Mouse (Mus musculus): ENCODE data around the gene Rtn4rl1. TPM values are rescaled to one million over a fixed set of nuclear protein-coding genes. Genes with fewer than 3 reads are reported as not detected.

Rtn4rl1 gene
- polyA plus RNA-seq, 1 experiment from 2014 or later: 2.9 TPM

GRCm38 (mm10) chr11:75203926-75204325 is 10.3 kb downstream of the Rtn4rl1 start:
- no peak overlapping the region for H3K4me3 ChIP-seq (ENCODE audit: low read length)
- 74% methylated on average over 4 of the region's 4 CpGs for WGBS
- H3K27me3 ChIP-seq (ENCODE audit: control insufficient read depth, insufficient read depth, low read depth, low read length): no peaks in the 10 kb centered on the region; the same call in 1 of the 2 replicates
- H3K4me1 ChIP-seq (replicated peaks; ENCODE audit: control insufficient read depth, insufficient read depth, low read length): peaks cover 11% of the 10 kb centered on the region
- no peak for ATAC-seq (ENCODE audit: low read depth)
- H3K9ac ChIP-seq (ENCODE audit: low read length): no peak overlapping the region
- H3K9me3 ChIP-seq (ENCODE audit: control insufficient read depth, low read length): no peaks in the 10 kb centered on the region
- no peaks in the 10 kb centered on the region for H3K36me3 ChIP-seq (ENCODE audit: control insufficient read depth, insufficient read depth, low read length)
- H3K27ac ChIP-seq (ENCODE audit: low read length): no peak overlapping the region
- no peak overlapping the region for H3K4me2 ChIP-seq (ENCODE audit: low read depth, low read length)

DNA sequence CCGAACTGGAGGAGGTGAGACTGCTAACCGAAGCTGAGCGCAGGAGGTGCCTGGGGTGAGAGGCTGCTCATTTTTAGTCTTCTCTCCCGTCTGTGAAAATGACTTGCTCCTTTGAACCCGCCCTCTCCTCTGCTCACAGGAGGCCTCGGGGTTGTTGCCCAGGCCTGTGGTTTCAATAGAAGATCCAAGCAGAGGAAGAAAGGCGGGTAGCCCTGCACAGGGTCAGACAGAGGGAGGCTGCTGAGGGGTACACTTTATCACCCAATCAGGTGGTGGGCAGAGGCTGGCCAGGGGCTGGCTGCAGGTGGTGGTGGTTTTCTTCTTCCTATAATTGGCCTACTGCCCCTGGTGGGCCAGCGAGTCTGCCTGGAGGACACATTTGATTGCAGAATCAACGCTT is 10.9 kb downstream of the Rtn4rl1 start:
- no peak overlapping the region for H3K9ac ChIP-seq (ENCODE audit: low read length)
- WGBS: 55% methylated on average over 9 of the region's 9 CpGs

GRCm38 (mm10) chr11:75206347-75206746 is 12.8 kb downstream of the Rtn4rl1 start:
- no peak overlapping the region for H3K9ac ChIP-seq (ENCODE audit: low read length)
- 62% methylated on average over 4 of the region's 4 CpGs for WGBS

More for the DNA sequence above, 10.9 kb downstream of the Rtn4rl1 start:
- no peaks in the 10 kb centered on the region for H3K9me3 ChIP-seq (ENCODE audit: control insufficient read depth, low read length)
- H3K4me1 ChIP-seq (replicated peaks; ENCODE audit: control insufficient read depth, insufficient read depth, low read length): peaks cover 11% of the 10 kb centered on the region
- no peaks in the 10 kb centered on the region for H3K36me3 ChIP-seq (ENCODE audit: control insufficient read depth, insufficient read depth, low read length)
- H3K27me3 ChIP-seq (ENCODE audit: control insufficient read depth, insufficient read depth, low read depth, low read length): no peaks in the 10 kb centered on the region; the same call in 1 of the 2 replicates
- no peak overlapping the region for H3K4me3 ChIP-seq (ENCODE audit: low read length)
- H3K4me2 ChIP-seq (ENCODE audit: low read depth, low read length): no peak overlapping the region
- no peak for ATAC-seq (ENCODE audit: low read depth)
- no peak overlapping the region for H3K27ac ChIP-seq (ENCODE audit: low read length)

GRCm38 (mm10) chr11:75209363-75209762 is 15.8 kb downstream of the Rtn4rl1 start:
- no peak for ATAC-seq (ENCODE audit: low read depth)
- WGBS: 70% methylated on average over 4 of the region's 4 CpGs

More at GRCm38 (mm10) chr11:75206347-75206746, 12.8 kb downstream of the Rtn4rl1 start:
- H3K4me3 ChIP-seq (ENCODE audit: low read length): no peak overlapping the region
- no peak for ATAC-seq (ENCODE audit: low read depth)
- no peaks in the 10 kb centered on the region for H3K27me3 ChIP-seq (ENCODE audit: control insufficient read depth, insufficient read depth, low read depth, low read length)
- peaks cover 9% of the 10 kb centered on the region for H3K4me1 ChIP-seq (replicated peaks; ENCODE audit: control insufficient read depth, insufficient read depth, low read length)
- no peaks in the 10 kb centered on the region for H3K9me3 ChIP-seq (ENCODE audit: control insufficient read depth, low read length)
- H3K27ac ChIP-seq (ENCODE audit: low read length): no peak overlapping the region
- H3K4me2 ChIP-seq (ENCODE audit: low read depth, low read length): no peak overlapping the region
- no peaks in the 10 kb centered on the region for H3K36me3 ChIP-seq (ENCODE audit: control insufficient read depth, insufficient read depth, low read length)

GRCm38 (mm10) chr11:75210093-75210492 is 16.5 kb downstream of the Rtn4rl1 start:
- Histone ChIP-seq H3K4me2 (ENCODE audit: low read depth, low read length) (no peak overlapping the region), H3K9me3 (ENCODE audit: control insufficient read depth, low read length) (no peaks in the 10 kb centered on the region), H3K9ac (ENCODE audit: low read length) (no peak overlapping the region), H3K27me3 (ENCODE audit: control insufficient read depth, insufficient read depth, low read depth, low read length) (no peaks in the 10 kb centered on the region; the same call in 1 of the 2 replicates), H3K4me1 (replicated peaks; ENCODE audit: control insufficient read depth, insufficient read depth, low read length) (peaks cover 18% of the 10 kb centered on the region), H3K27ac (ENCODE audit: low read length) (no peak overlapping the region), H3K4me3 (ENCODE audit: low read length) (no peak overlapping the region), H3K36me3 (ENCODE audit: control insufficient read depth, insufficient read depth, low read length) (no peaks in the 10 kb centered on the region)
- WGBS: 81% methylated on average over 4 of the region's 4 CpGs
- no peak for ATAC-seq (ENCODE audit: low read depth)

More at GRCm38 (mm10) chr11:75209363-75209762, 15.8 kb downstream of the Rtn4rl1 start:
- no peak overlapping the region for H3K27ac ChIP-seq (ENCODE audit: low read length)
- H3K36me3 ChIP-seq (ENCODE audit: control insufficient read depth, insufficient read depth, low read length): no peaks in the 10 kb centered on the region
- no peak overlapping the region for H3K4me3 ChIP-seq (ENCODE audit: low read length)
- H3K4me2 ChIP-seq (ENCODE audit: low read depth, low read length): no peak overlapping the region
- H3K9ac ChIP-seq (ENCODE audit: low read length): no peak overlapping the region
- no peaks in the 10 kb centered on the region for H3K27me3 ChIP-seq (ENCODE audit: control insufficient read depth, insufficient read depth, low read depth, low read length)
- peaks cover 17% of the 10 kb centered on the region for H3K4me1 ChIP-seq (replicated peaks; ENCODE audit: control insufficient read depth, insufficient read depth, low read length)
- no peaks in the 10 kb centered on the region for H3K9me3 ChIP-seq (ENCODE audit: control insufficient read depth, low read length)

GRCm38 (mm10) chr11:75210755-75211154 is 17.2 kb downstream of the Rtn4rl1 start:
- ATAC-seq (ENCODE audit: low read depth): no peak
- WGBS: 60% methylated on average over 6 of the region's 6 CpGs
- Histone ChIP-seq H3K9ac (ENCODE audit: low read length) (no peak overlapping the region), H3K4me1 (replicated peaks; ENCODE audit: control insufficient read depth, insufficient read depth, low read length) (peaks cover 18% of the 10 kb centered on the region), H3K27ac (ENCODE audit: low read length) (no peak overlapping the region), H3K36me3 (ENCODE audit: control insufficient read depth, insufficient read depth, low read length) (no peaks in the 10 kb centered on the region), H3K9me3 (ENCODE audit: control insufficient read depth, low read length) (no peaks in the 10 kb centered on the region), H3K4me3 (ENCODE audit: low read length) (no peak overlapping the region), H3K4me2 (ENCODE audit: low read depth, low read length) (no peak overlapping the region), H3K27me3 (ENCODE audit: control insufficient read depth, insufficient read depth, low read depth, low read length) (no peaks in the 10 kb centered on the region; the same call in none of the 2 replicates)

DNA sequence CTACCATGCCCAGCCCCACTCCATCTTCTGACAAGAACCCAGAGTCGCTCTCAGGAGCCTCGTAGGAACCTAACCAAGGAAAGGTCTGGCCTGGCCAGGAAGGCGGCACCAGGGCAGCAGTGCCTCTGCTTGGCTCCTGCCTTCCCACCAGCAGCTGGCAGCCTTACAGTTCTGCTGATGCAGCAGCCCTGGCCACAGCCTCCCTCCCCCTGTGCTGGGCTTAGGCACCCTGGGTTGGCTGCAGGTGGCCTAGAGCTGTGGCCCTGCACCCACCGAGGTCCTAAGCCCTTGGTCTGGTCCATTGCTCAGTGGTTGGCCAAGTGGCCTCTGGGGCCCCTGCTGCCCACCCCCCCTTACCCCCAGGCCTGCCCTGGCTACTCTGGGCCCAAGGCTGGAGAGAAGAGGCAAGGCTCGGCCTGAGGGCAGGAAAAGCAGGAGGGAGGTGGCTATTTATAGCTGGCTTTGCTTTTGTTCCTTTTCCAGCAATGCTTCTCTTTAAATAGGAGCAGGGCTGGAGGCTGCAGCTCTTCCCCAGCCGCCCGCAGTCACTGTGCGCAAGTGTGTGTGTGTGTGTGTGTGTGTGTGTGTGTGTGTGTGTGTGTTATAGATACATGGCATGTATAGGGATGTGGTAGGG is 18.6 kb downstream of the Rtn4rl1 start:
- ATAC-seq (ENCODE audit: low read depth): peak; percentile 53
- Histone ChIP-seq H3K9ac (ENCODE audit: low read length) (no peak overlapping the region), H3K4me2 (ENCODE audit: low read depth, low read length) (no peak overlapping the region)

GRCm38 (mm10) chr11:75212876-75213275 is 19.3 kb downstream of the Rtn4rl1 start:
- Histone ChIP-seq H3K36me3 (ENCODE audit: control insufficient read depth, insufficient read depth, low read length) (no peaks in the 10 kb centered on the region), H3K9me3 (ENCODE audit: control insufficient read depth, low read length) (no peaks in the 10 kb centered on the region), H3K4me2 (ENCODE audit: low read depth, low read length) (no peak overlapping the region), H3K27me3 (ENCODE audit: control insufficient read depth, insufficient read depth, low read depth, low read length) (no peaks in the 10 kb centered on the region; the same call in none of the 2 replicates), H3K27ac (ENCODE audit: low read length) (no peak overlapping the region), H3K9ac (ENCODE audit: low read length) (no peak overlapping the region), H3K4me3 (ENCODE audit: low read length) (no peak overlapping the region), H3K4me1 (replicated peaks; ENCODE audit: control insufficient read depth, insufficient read depth, low read length) (peaks cover 18% of the 10 kb centered on the region)
- ATAC-seq (ENCODE audit: low read depth): no peak
- 46% methylated on average over 3 of the region's 3 CpGs for WGBS

More for the DNA sequence above, 18.6 kb downstream of the Rtn4rl1 start:
- 60% methylated on average over 8 of the region's 8 CpGs for WGBS
- Histone ChIP-seq H3K9me3 (ENCODE audit: control insufficient read depth, low read length) (no peaks in the 10 kb centered on the region), H3K27ac (ENCODE audit: low read length) (peak overlapping the region; percentile 55), H3K4me1 (replicated peaks; ENCODE audit: control insufficient read depth, insufficient read depth, low read length) (peaks cover 18% of the 10 kb centered on the region), H3K4me3 (ENCODE audit: low read length) (no peak overlapping the region), H3K36me3 (ENCODE audit: control insufficient read depth, insufficient read depth, low read length) (no peaks in the 10 kb centered on the region), H3K27me3 (ENCODE audit: control insufficient read depth, insufficient read depth, low read depth, low read length) (no peaks in the 10 kb centered on the region; the same call in none of the 2 replicates)

DNA sequence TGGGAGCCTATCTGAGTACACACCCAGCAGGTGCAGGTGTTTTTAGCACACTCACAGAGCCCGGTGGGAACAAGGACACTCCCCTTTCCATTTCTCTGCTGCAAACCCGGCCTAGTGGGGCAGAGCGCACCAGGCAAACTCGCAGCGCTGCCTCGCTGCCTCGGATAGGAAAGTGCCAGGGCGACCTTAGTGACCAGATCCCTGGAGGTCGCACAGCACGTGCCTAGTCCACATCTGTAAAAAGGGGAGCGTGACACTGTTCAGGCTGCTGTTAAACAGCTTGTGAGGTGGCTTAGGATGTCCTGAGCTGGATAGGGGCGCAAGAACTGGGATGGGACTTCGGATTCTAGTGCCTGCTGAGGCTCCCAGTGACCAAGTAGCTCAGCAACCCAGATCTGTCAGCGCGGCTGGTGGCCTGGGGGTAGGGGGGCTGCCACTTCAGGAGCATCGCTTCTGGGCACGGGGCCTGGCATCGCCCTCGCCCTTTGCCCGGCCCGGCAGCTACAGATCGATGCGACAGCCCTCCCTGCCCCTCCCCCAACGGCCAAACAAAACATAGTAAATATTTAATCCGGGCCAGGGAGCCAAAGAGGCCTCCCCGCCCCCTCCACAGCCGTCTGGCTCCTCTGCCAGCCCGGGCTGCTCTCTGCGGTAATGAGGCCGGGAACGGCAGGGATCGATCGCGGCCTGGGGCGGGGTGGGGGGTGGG is 19.9 kb downstream of the Rtn4rl1 start:
- peaks cover 18% of the 10 kb centered on the region for H3K4me1 ChIP-seq (replicated peaks; ENCODE audit: control insufficient read depth, insufficient read depth, low read length)
- H3K9ac ChIP-seq (ENCODE audit: low read length): peak overlapping the region; percentile 66
- 7% methylated on average over 35 of the region's 35 CpGs for WGBS
- H3K4me2 ChIP-seq (ENCODE audit: low read depth, low read length): peak overlapping the region; percentile 61
- peak; percentile 57 for ATAC-seq (ENCODE audit: low read depth)
- H3K4me3 ChIP-seq (ENCODE audit: low read length): peak overlapping the region; percentile 41
- H3K27me3 ChIP-seq (ENCODE audit: control insufficient read depth, insufficient read depth, low read depth, low read length): no peaks in the 10 kb centered on the region; the same call in none of the 2 replicates
- no peaks in the 10 kb centered on the region for H3K36me3 ChIP-seq (ENCODE audit: control insufficient read depth, insufficient read depth, low read length)
- H3K9me3 ChIP-seq (ENCODE audit: control insufficient read depth, low read length): no peaks in the 10 kb centered on the region
- peak overlapping the region; percentile 43; the same call in 1 of the 2 replicates for H3K27ac ChIP-seq (ENCODE audit: low read length)

All from lung, embryonic 16.5 days (tissue).